Mouse (Mus musculus) midbrain, embryonic 16.5 days (tissue): Measurements from ENCODE around the gene Map3k3. TPM values are rescaled to one million over a fixed set of nuclear protein-coding genes. Genes with fewer than 3 reads are reported as not detected.
"Not testable (repeated sequence)": the region's sequence is repeated elsewhere in the genome, so short reads cannot be mapped to it uniquely, and the experiment has no call there.

Experiments
- ATAC-seq: fragments of 200-750 bp; cut with Nextera tagmentation; 2 replicates; pipeline ENCODE4 v1.8.0; 2017; ENCODE audit warnings: moderate TSS enrichment
- H3K27ac ChIP-seq: fragments of 300-500 bp; sonication (generic); 2 replicates; pipeline ENCODE4 v1.5.1; 2014; ENCODE audit warnings: mild to moderate bottlenecking, low read length, mixed read lengths
- H3K27me3 ChIP-seq: fragments of 300-500 bp; sonication (generic); 2 replicates; pipeline ENCODE4 v1.6.1; 2014; ENCODE audit warnings: low read depth, low read length, mixed read lengths; ENCODE audit not compliant: control insufficient read depth, insufficient read depth
- H3K36me3 ChIP-seq: fragments of 300-500 bp; sonication (generic); 2 replicates; pipeline ENCODE4 v1.6.1; 2014; ENCODE audit warnings: mild to moderate bottlenecking, low read length, moderate library complexity, mixed read lengths; ENCODE audit not compliant: control insufficient read depth, insufficient read depth
- H3K4me1 ChIP-seq: fragments of 300-500 bp; sonication (generic); 2 replicates; pipeline ENCODE4 v1.6.1; 2014; ENCODE audit warnings: mild to moderate bottlenecking, low read length, mixed read lengths; ENCODE audit not compliant: control insufficient read depth, insufficient read depth
- H3K4me2 ChIP-seq: fragments of 300-500 bp; sonication (generic); 2 replicates; pipeline ENCODE4 v1.6.1; 2014; ENCODE audit warnings: mild to moderate bottlenecking, low read length, mixed read lengths
- H3K4me3 ChIP-seq: fragments of 300-500 bp; sonication (generic); 2 replicates; pipeline ENCODE4 v1.5.1; 2014; ENCODE audit warnings: low read depth, mild to moderate bottlenecking, low read length, moderate library complexity, mixed read lengths
- H3K9ac ChIP-seq: fragments of 300-500 bp; sonication (generic); 2 replicates; pipeline ENCODE4 v1.6.1; 2014; ENCODE audit warnings: low read depth, low read length, mixed read lengths
- H3K9me3 ChIP-seq: fragments of 300-500 bp; sonication (generic); replicated peaks from 2 replicates; pipeline ENCODE4 v1.6.1; 2014; ENCODE audit warnings: mild to moderate bottlenecking, low read length, mixed read lengths; ENCODE audit not compliant: control insufficient read depth, poor library complexity, severe bottlenecking
- WGBS: fragments of 180-500 bp; shearing (Covaris S2); extraction: QIAGEN DNeasy Blood & Tissue Kit; methylation state at CpG from one replicate; pipeline ENCODE4 v1.1.7; 2014; 5-methylcytosine and 5-hydroxymethylcytosine counted together
- polyA plus RNA-seq: library from polyadenylated mRNA; unstranded; fragments of >200 nt; fragmentation: Nextera tagmentation; extraction: Ambion mirVana; gene quantifications from 2 replicates; pipeline ENCODE4 v1.2.1, GENCODE M21; 2015

Map3k3 gene
- polyA plus RNA-seq, 1 experiment from 2014 or later, result 10.9 TPM

DNA sequence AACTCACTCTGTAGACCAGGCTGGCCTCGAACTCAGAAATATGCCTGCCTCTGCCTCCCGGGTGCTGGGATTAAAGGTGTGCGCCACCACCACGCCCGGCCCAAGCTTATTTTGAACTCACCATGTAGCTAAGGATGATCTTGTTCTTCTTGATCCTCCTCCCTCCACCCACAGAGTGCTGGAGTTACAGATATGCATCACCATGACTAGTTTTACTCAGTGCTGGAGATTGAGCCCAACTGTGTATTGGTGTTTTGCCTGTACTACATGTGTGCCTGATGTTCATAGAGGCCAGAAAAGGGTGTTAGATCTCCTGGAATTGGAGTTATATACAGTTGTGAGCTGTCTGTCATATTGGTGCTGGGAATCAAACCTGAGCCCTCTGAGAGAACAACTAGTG lies 37.8 kb downstream of the Map3k3 start:
- H3K9me3 ChIP-seq, result no peaks in the 10 kb centered on the region
- H3K27me3 ChIP-seq, result no peaks in the 10 kb centered on the region
- H3K27ac ChIP-seq, result no peak overlapping the region
- H3K36me3 ChIP-seq, result peaks cover 21% of the 10 kb centered on the region
- H3K4me2 ChIP-seq, result no peak overlapping the region
- no peaks in the 10 kb centered on the region for H3K4me1 ChIP-seq
- no peak overlapping the region for H3K9ac ChIP-seq
- ATAC-seq, result no peak
- H3K4me3 ChIP-seq, result no peak overlapping the region
- 93% methylated on average over 5 of the region's 5 CpGs for WGBS

DNA sequence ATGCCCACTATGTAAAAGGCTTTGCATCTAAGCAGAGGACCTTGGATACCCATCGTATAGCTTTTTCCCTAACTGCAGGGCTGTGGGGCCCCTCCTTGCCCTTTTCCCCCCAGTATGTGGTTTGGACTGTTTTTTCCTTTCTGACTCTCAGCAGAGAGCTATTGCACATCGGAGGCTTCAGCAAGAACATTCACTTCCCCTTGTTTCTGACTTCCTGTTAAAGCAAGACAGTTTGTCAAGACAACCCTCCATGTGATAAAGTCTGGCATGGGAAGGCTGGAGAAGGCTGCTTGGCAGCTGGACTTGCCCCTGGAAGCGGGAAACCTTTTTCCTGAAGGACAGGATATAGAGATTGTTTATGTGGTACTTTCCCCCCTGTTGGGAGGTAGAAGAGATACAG lies 38.3 kb downstream of the Map3k3 start:
- Histone ChIP-seq H3K27me3 (no peaks in the 10 kb centered on the region), H3K4me3 (no peak overlapping the region), H3K9me3 (no peaks in the 10 kb centered on the region), H3K36me3 (peaks cover 21% of the 10 kb centered on the region), H3K9ac (no peak overlapping the region), H3K4me1 (no peaks in the 10 kb centered on the region), H3K27ac (no peak overlapping the region), H3K4me2 (no peak overlapping the region)
- 90% methylated on average over 3 of the region's 3 CpGs for WGBS
- no peak for ATAC-seq

- Histone ChIP-seq H3K4me1 (no peaks in the 10 kb centered on the region), H3K36me3 (peaks cover 14% of the 10 kb centered on the region), H3K27ac (no peak overlapping the region), H3K27me3 (no peaks in the 10 kb centered on the region), H3K9ac (no peak overlapping the region), H3K9me3 (no peaks in the 10 kb centered on the region), H3K4me3 (no peak overlapping the region), H3K4me2 (no peak overlapping the region)
- ATAC-seq, result no peak
- 73% methylated on average over 4 of the region's 4 CpGs for WGBS
Observed at GRCm38 (mm10) chr11:106124784-106125183, 40.4 kb downstream of the Map3k3 start.

GRCm38 (mm10) chr11:106125827-106126226 lies 41.4 kb downstream of the Map3k3 start:
- no peak overlapping the region for H3K4me2 ChIP-seq
- no peaks in the 10 kb centered on the region for H3K27me3 ChIP-seq
- no peaks in the 10 kb centered on the region for H3K9me3 ChIP-seq
- peaks cover 14% of the 10 kb centered on the region for H3K36me3 ChIP-seq
- H3K4me3 ChIP-seq, result no peak overlapping the region
- WGBS, result 77% methylated on average over 1 of the region's 1 CpGs
- H3K9ac ChIP-seq, result no peak overlapping the region
- no peak overlapping the region for H3K27ac ChIP-seq
- no peak for ATAC-seq
- no peaks in the 10 kb centered on the region for H3K4me1 ChIP-seq

DNA sequence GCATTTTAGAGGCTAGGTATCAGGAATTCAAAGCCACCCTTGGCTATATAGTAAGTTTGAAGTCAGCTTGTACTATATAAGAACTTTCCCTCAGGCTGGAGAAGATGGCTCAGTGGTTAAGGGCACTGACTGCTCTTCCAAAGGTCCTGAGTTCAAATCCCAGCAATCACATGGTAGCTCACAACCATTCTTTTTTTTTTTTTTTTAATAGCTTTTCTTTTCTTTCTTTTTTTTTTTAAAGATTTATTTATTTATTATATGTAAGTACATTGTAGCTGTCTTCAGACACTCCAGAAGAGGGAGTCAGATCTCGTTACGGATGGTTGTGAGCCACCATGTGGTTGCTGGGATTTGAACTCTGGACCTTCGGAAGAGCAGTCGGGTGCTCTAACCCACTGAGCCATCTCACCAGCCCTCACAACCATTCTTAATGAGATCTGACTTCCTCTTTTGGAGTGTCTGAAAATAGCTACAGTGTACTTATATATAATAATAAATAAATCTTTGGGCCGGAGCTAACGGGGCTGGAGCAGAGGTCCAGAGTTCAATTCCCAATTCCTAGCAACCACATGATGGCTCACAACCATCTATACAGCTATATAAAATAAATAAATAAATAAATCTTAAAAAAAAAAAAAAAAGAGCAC lies 42.4 kb downstream of the Map3k3 start:
- not testable (repeated sequence) for H3K4me1 ChIP-seq, H3K4me3 ChIP-seq, H3K9me3 ChIP-seq, H3K9ac ChIP-seq, H3K27ac ChIP-seq, ATAC-seq, H3K27me3 ChIP-seq, H3K4me2 ChIP-seq
- H3K36me3 ChIP-seq, result peaks cover 12% of the 10 kb centered on the region
- WGBS, result 96% methylated on average over 4 of the region's 6 CpGs

DNA sequence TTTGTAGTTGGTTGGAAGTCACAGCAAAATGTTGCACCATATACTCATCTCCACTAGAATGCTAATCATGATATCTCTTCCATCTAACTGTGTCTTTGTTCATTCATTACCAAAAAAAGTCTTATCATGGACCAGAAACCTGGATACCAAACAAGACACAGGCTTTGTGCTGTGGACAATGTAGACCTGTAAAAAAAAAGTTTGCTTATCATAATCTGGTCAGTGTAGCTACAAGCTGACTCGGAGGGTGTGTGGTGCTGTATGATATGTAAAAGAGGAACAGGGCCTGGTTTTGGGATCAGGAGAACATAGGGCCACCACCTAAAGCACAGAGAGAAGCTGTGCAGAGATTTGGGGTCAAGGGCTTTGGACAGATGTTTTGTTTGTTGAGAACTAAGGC lies 45.1 kb downstream of the Map3k3 start:
- H3K36me3 ChIP-seq, result peaks cover 9% of the 10 kb centered on the region

DNA sequence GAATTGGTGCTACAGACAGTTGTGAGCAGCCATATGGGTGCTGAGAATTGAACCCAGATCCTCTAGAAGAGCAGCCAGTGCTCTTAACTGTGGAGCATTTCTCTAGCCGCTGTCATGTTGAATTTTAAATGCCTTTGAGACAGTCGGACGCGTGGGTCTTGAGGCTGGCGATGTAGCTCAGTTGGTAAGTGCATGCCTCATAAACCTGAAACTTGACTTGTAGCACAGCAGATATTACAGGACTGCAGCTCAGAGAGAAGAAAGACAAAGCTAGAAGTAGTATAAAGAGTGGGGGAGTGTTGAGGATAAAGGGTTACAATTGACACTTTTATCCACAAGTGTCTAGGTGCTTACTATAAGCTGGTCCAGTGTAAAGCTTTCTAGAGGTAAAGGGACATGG lies 48.1 kb downstream of the Map3k3 start:
- Histone ChIP-seq H3K36me3 (no peaks in the 10 kb centered on the region), H3K9ac (no peak overlapping the region), H3K27me3 (no peaks in the 10 kb centered on the region), H3K4me1 (peaks cover 8% of the 10 kb centered on the region), H3K27ac (no peak overlapping the region), H3K4me3 (no peak overlapping the region), H3K4me2 (no peak overlapping the region), H3K9me3 (no peaks in the 10 kb centered on the region)
- ATAC-seq, result no peak
- WGBS, result 97% methylated on average over 5 of the region's 5 CpGs

More for the DNA sequence above, 45.1 kb downstream of the Map3k3 start:
- Histone ChIP-seq H3K4me2 (no peak overlapping the region), H3K9ac (no peak overlapping the region), H3K4me3 (no peak overlapping the region), H3K27me3 (no peaks in the 10 kb centered on the region), H3K4me1 (no peaks in the 10 kb centered on the region), H3K27ac (no peak overlapping the region), H3K9me3 (no peaks in the 10 kb centered on the region)
- no peak for ATAC-seq
- WGBS, result 86% methylated on average over 1 of the region's 1 CpGs

GRCm38 (mm10) chr11:106134580-106135528 lies 50.4 kb downstream of the Map3k3 start:
- 28% methylated on average over 8 of the region's 8 CpGs for WGBS
- no peak overlapping the region for H3K4me3 ChIP-seq
- H3K9me3 ChIP-seq, result no peaks in the 10 kb centered on the region
- no peak for ATAC-seq
- H3K27me3 ChIP-seq, result no peaks in the 10 kb centered on the region
- no peak overlapping the region for H3K4me2 ChIP-seq
- H3K9ac ChIP-seq, result peak overlapping the region; percentile 49; the same call in 1 of the 2 replicates
- H3K36me3 ChIP-seq, result no peaks in the 10 kb centered on the region
- peak overlapping the region; percentile 68 for H3K27ac ChIP-seq
- peaks cover 8% of the 10 kb centered on the region for H3K4me1 ChIP-seq

DNA sequence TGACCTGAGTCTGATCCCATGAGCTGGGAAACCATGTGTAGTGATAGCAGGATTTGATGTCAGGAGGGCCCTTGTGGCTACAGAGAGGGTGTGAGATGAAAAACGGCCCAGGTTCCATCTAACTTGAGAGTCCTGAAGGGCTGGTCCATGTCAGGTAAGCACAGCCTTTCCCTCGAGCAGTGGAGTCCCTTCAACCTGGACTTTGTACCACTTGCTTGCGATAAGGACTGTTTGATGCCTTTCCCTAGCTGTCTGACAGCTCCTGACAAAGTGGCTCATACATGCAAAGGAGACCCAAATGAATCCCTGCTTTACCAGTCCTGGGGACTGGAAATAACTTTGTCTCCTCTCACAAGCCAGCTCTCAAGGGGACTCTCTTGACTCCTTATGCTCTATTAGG lies 66.8 kb downstream of the Map3k3 start:
- Histone ChIP-seq H3K36me3 (peaks cover 38% of the 10 kb centered on the region), H3K9me3 (no peaks in the 10 kb centered on the region), H3K4me3 (no peak overlapping the region), H3K27me3 (no peaks in the 10 kb centered on the region), H3K27ac (no peak overlapping the region), H3K9ac (no peak overlapping the region), H3K4me1 (no peaks in the 10 kb centered on the region; the same call in 1 of the 2 replicates), H3K4me2 (no peak overlapping the region)
- WGBS, result 93% methylated on average over 3 of the region's 3 CpGs
- ATAC-seq, result no peak
